Mouse (Mus musculus): ENCODE results near the gene Bcl2l10. TPM values are rescaled to one million over a fixed set of nuclear protein-coding genes. Genes with fewer than 3 reads are reported as not detected.

Bcl2l10 gene
- polyA plus RNA-seq, 2 experiments, result not detected

DNA sequence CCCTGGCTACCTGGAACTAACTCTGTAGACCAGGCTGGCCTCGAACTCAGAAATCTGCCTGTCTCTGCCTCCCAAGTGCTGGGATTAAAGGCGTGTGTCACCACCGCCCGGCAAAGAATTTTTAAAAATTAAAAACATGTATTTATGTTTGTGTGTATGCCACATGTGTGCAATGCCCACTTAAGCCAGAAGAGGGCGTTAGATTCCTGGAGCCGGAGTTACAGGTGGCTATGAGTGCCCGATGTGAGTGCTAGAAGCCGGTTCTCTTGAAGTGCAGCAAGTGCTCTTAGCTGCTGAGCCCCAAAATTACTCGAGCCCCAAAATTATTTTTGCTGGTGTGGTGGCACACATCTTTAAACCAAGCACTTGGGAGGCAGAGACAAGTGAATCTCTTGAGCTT, 36.2 kb downstream of the Bcl2l10 start:
- TF ChIP-seq POLR2A (IDR thresholded peaks at IDR 0.05; ENCODE audit: borderline replicate concordance, extremely low read depth, insufficient read depth, insufficient read length), result no peak
- Histone ChIP-seq H3K36me3 (ENCODE audit: control insufficient read depth, insufficient read depth, low read length) (peaks cover 22% of the 10 kb centered on the region), H3K9me3 (ENCODE audit: control insufficient read depth, low read length) (no peaks in the 10 kb centered on the region), H3K4me1 (ENCODE audit: control insufficient read depth, insufficient read depth, low read length) (no peaks in the 10 kb centered on the region), H3K4me2 (replicated peaks; ENCODE audit: low read depth, low read length, severe bottlenecking) (no peak overlapping the region), H3K27ac (replicated peaks; ENCODE audit: low read depth, low read length) (no peak overlapping the region), H3K4me3 (replicated peaks; ENCODE audit: low read length) (no peak overlapping the region), H3K27me3 (ENCODE audit: control insufficient read depth, insufficient read depth, low read length) (no peaks in the 10 kb centered on the region), H3K9ac (ENCODE audit: low read depth, low read length, severe bottlenecking) (no peak overlapping the region)
- 87% methylated on average over 9 of the region's 9 CpGs for WGBS
- DNase-seq (ENCODE audit: low spot score) (no peak), ATAC-seq (ENCODE audit: low FRiP score, low read depth) (no peak)

DNA sequence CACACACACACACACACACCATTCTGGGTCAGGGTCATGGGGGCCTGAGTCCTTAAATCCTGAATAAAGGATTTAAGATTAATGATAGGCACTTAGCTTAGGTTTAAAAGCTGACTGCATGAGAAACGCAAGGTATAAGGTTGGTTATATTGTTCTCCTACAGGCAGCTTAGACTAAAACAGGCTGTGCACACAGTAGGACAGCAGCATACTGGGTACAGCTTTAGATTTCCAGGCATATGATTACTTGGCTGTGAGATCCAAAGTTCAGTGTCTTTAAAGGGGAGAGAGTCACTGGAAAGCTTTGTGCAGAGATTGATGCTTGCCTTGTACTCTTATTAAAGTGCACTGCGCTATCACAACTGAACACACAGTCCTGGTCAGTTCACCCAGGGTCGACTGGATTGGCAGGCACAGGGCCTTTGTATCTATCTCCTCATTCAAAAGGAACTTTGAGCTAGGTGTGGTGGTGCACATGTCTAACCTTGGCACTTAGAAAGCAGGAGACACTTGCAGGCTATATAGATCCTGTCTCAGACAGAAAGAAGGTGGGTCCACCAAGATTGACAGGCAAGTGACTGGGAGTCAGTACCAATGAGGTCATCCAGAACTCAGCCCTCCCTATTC, 36.9 kb downstream of the Bcl2l10 start:
- H3K27ac ChIP-seq (replicated peaks; ENCODE audit: low read depth, low read length), result no peak overlapping the region
- no peak for ATAC-seq (ENCODE audit: low FRiP score, low read depth)
- H3K4me3 ChIP-seq (replicated peaks; ENCODE audit: low read length), result no peak overlapping the region
- 89% methylated on average over 3 of the region's 3 CpGs for WGBS
- peaks cover 29% of the 10 kb centered on the region for H3K36me3 ChIP-seq (ENCODE audit: control insufficient read depth, insufficient read depth, low read length)
- no peak for DNase-seq (ENCODE audit: low spot score)
- H3K4me2 ChIP-seq (replicated peaks; ENCODE audit: low read depth, low read length, severe bottlenecking), result no peak overlapping the region
- no peaks in the 10 kb centered on the region for H3K9me3 ChIP-seq (ENCODE audit: control insufficient read depth, low read length)
- H3K9ac ChIP-seq (ENCODE audit: low read depth, low read length, severe bottlenecking), result no peak overlapping the region
- H3K27me3 ChIP-seq (ENCODE audit: control insufficient read depth, insufficient read depth, low read length), result no peaks in the 10 kb centered on the region
- no peak for TF ChIP-seq POLR2A (IDR thresholded peaks at IDR 0.05; ENCODE audit: borderline replicate concordance, extremely low read depth, insufficient read depth, insufficient read length)
- H3K4me1 ChIP-seq (ENCODE audit: control insufficient read depth, insufficient read depth, low read length), result no peaks in the 10 kb centered on the region

DNA sequence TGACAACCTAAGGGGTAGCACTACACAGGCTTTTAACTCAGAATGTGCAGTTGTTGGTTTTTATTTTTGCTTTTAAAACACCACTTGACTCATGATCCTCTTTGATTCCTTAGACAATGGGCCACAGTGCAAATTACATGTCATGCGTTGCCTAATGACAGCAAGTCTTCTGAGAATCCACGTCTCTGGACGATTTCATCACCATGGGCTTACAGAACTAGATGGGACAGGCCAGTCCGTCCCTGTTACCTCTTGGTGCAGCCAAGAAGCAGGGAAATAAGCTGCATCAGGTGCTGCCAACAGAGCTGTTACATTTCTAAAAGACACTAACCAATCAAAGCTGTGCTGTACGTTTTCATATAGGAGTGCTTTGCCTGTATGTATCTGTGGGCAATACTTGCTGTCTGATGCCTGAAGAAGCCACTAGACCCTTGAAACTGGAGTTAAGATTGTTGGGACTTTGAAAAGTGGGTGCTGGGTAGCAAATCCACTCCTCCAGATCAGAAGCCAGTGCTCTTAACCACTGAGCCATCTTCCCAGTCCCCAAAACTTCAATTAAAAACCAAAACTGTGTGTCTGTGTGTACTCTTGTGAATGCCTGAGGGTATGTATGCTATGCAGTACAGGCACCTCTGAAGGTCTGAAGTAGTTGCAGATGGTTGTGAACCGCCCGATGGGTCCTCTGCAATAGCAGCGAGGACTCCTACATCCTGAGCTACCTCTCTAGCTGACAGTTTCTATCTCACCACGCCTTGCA, 37.8 kb downstream of the Bcl2l10 start:
- no peak overlapping the region for H3K9ac ChIP-seq (ENCODE audit: low read depth, low read length, severe bottlenecking)
- no peak overlapping the region for H3K4me3 ChIP-seq (replicated peaks; ENCODE audit: low read length)
- WGBS, result 85% methylated on average over 9 of the region's 9 CpGs
- no peak overlapping the region for H3K4me2 ChIP-seq (replicated peaks; ENCODE audit: low read depth, low read length, severe bottlenecking)
- DNase-seq (ENCODE audit: low spot score), result no peak
- H3K27me3 ChIP-seq (ENCODE audit: control insufficient read depth, insufficient read depth, low read length), result no peaks in the 10 kb centered on the region
- no peaks in the 10 kb centered on the region for H3K4me1 ChIP-seq (ENCODE audit: control insufficient read depth, insufficient read depth, low read length)
- peaks cover 38% of the 10 kb centered on the region for H3K36me3 ChIP-seq (ENCODE audit: control insufficient read depth, insufficient read depth, low read length)
- no peak overlapping the region for H3K27ac ChIP-seq (replicated peaks; ENCODE audit: low read depth, low read length)
- no peak for TF ChIP-seq POLR2A (IDR thresholded peaks at IDR 0.05; ENCODE audit: borderline replicate concordance, extremely low read depth, insufficient read depth, insufficient read length)
- ATAC-seq (ENCODE audit: low FRiP score, low read depth), result no peak
- no peaks in the 10 kb centered on the region for H3K9me3 ChIP-seq (ENCODE audit: control insufficient read depth, low read length)

DNA sequence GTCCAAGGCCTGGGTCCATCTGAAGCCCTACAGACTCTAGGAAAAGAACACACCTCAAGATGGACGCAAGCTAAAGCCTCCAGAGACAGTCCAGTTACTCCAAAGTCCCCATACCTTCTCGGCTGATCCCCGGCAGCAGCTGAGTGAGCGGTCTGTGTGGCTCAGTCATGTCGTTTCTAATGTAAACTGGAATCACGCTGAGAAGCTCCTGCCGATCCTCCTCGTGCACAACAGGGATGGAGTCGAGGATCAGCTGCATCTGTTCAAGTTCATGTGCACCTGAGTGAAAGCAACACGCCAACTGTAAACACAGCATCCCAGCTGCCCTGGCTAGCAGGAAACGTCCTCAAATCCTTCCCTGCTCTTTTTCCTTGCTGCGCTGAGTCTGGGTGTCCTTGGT, 45.7 kb downstream of the Bcl2l10 start:
- DNase-seq (ENCODE audit: low spot score) (no peak), ATAC-seq (ENCODE audit: low FRiP score, low read depth) (no peak)
- Histone ChIP-seq H3K27me3 (ENCODE audit: control insufficient read depth, insufficient read depth, low read length) (no peaks in the 10 kb centered on the region), H3K27ac (replicated peaks; ENCODE audit: low read depth, low read length) (no peak overlapping the region), H3K9me3 (ENCODE audit: control insufficient read depth, low read length) (no peaks in the 10 kb centered on the region), H3K4me1 (ENCODE audit: control insufficient read depth, insufficient read depth, low read length) (no peaks in the 10 kb centered on the region), H3K9ac (ENCODE audit: low read depth, low read length, severe bottlenecking) (no peak overlapping the region), H3K36me3 (ENCODE audit: control insufficient read depth, insufficient read depth, low read length) (peaks cover 97% of the 10 kb centered on the region), H3K4me2 (replicated peaks; ENCODE audit: low read depth, low read length, severe bottlenecking) (no peak overlapping the region), H3K4me3 (replicated peaks; ENCODE audit: low read length) (no peak overlapping the region)
- WGBS, result 81% methylated on average over 12 of the region's 12 CpGs
- no peak for TF ChIP-seq POLR2A (IDR thresholded peaks at IDR 0.05; ENCODE audit: borderline replicate concordance, extremely low read depth, insufficient read depth, insufficient read length)

DNA sequence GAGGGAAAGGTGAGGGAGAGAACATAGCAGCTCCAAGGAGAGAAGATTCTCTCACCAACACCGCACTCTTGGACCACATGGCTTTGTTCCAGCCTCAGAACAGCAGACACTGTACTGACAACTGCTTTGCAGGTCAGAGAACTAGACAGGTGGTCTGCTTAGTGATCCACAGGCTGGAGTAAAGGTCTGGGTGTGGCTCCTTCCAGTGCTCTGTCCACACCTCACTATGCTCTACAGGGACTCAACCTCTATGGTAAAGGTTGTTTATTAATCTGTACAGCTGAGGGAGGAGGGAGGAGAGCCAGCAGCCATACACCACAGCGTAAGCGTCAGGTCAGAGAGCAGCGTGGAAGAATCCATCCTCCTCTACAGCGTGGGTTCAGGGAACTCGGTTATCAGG, 48.4 kb downstream of the Bcl2l10 start:
- ATAC-seq (ENCODE audit: low FRiP score, low read depth) (no peak), DNase-seq (ENCODE audit: low spot score) (no peak)
- H3K27me3 ChIP-seq (ENCODE audit: control insufficient read depth, insufficient read depth, low read length), result no peaks in the 10 kb centered on the region
- H3K4me1 ChIP-seq (ENCODE audit: control insufficient read depth, insufficient read depth, low read length), result no peaks in the 10 kb centered on the region
- H3K36me3 ChIP-seq (ENCODE audit: control insufficient read depth, insufficient read depth, low read length), result peaks cover 75% of the 10 kb centered on the region
- no peak for TF ChIP-seq POLR2A (IDR thresholded peaks at IDR 0.05; ENCODE audit: borderline replicate concordance, extremely low read depth, insufficient read depth, insufficient read length)
- no peak overlapping the region for H3K4me2 ChIP-seq (replicated peaks; ENCODE audit: low read depth, low read length, severe bottlenecking)
- H3K9ac ChIP-seq (ENCODE audit: low read depth, low read length, severe bottlenecking), result no peak overlapping the region
- H3K27ac ChIP-seq (replicated peaks; ENCODE audit: low read depth, low read length), result no peak overlapping the region
- H3K9me3 ChIP-seq (ENCODE audit: control insufficient read depth, low read length), result no peaks in the 10 kb centered on the region
- WGBS, result 93% methylated on average over 6 of the region's 6 CpGs
- H3K4me3 ChIP-seq (replicated peaks; ENCODE audit: low read length), result no peak overlapping the region
